Mouse (Mus musculus) olfactory bulb, adult 2 months (tissue): Measurements from ENCODE around the gene Fam168b. TPM values are rescaled to one million over a fixed set of nuclear protein-coding genes. Genes with fewer than 3 reads are reported as not detected.
A peak's percentile ranks its signal among the peaks of the same experiment; 100 is the strongest.

Experiments
- H3K27ac ChIP-seq: fragments of 200-500 bp; 2 replicates; pipeline ENCODE4 v1.5.1; 2012; ENCODE audit warnings: low read depth, low read length; ENCODE audit not compliant: insufficient read depth
- H3K4me1 ChIP-seq: fragments of 200-500 bp; 2 replicates; pipeline ENCODE4 v1.6.1; 2012; ENCODE audit warnings: low read length; ENCODE audit not compliant: control insufficient read depth, insufficient read depth
- H3K4me3 ChIP-seq: fragments of 200-500 bp; 2 replicates; pipeline ENCODE4 v1.5.1; 2012; ENCODE audit warnings: mild to moderate bottlenecking, low read depth, low read length, moderate library complexity; ENCODE audit not compliant: insufficient read depth
- CTCF ChIP-seq: fragments of 200-500 bp; IDR thresholded peaks from 2 replicates; pipeline ENCODE4 v1.5.1; 2012; ENCODE audit warnings: low read depth, mild to moderate bottlenecking, low read length, moderate library complexity; ENCODE audit not compliant: insufficient read depth
- POLR2A ChIP-seq: fragments of 200-500 bp; IDR thresholded peaks from 2 replicates; pipeline ENCODE4 v1.6.1; 2012; ENCODE audit warnings: mild to moderate bottlenecking, low read depth, low read length, moderate library complexity; ENCODE audit not compliant: insufficient read depth
- WGBS: fragments of 180-500 bp; shearing (Covaris S2); methylation state at CpG from one replicate; pipeline ENCODE4 v1.1.7; 2018; 5-methylcytosine and 5-hydroxymethylcytosine counted together
- polyA plus RNA-seq: library from polyadenylated mRNA; stranded (reverse); fragments of >200 nt; gene quantifications from 2 replicates; pipeline ENCODE4 v1.2.4, GENCODE M21; 2012; ENCODE audit warnings: low replicate concordance; ENCODE audit not compliant: missing spikeins, insufficient read depth, insufficient read length

The Fam168b gene
- polyA plus RNA-seq, 1 experiment: 285 TPM

DNA sequence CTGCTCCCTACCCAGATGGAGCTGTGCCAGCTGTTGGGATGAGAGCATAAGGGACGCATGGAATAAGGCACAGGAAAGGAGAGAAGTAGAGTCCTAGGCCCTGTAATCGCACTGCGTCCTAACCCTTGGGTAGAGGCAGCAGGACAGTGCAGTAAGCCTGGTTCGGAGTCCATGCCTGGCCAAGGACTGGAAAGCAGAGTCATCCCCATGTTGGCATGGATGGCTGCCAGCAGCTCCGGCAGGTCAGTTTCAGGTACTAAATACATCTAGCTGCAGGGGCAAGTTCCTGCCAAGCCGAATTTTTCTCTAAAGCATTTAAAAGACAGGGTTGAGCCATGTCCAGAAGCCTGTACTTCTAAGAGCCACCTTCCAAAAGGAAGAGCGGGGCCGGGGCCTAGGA is 34.4 kb downstream of the Fam168b start:
- Histone ChIP-seq H3K4me1 (peaks cover 7% of the 10 kb centered on the region), H3K27ac (no peak overlapping the region), H3K4me3 (no peak overlapping the region)
- WGBS: 85% methylated on average over 8 of the region's 8 CpGs
- TF ChIP-seq POLR2A (no peak), CTCF (no peak)

DNA sequence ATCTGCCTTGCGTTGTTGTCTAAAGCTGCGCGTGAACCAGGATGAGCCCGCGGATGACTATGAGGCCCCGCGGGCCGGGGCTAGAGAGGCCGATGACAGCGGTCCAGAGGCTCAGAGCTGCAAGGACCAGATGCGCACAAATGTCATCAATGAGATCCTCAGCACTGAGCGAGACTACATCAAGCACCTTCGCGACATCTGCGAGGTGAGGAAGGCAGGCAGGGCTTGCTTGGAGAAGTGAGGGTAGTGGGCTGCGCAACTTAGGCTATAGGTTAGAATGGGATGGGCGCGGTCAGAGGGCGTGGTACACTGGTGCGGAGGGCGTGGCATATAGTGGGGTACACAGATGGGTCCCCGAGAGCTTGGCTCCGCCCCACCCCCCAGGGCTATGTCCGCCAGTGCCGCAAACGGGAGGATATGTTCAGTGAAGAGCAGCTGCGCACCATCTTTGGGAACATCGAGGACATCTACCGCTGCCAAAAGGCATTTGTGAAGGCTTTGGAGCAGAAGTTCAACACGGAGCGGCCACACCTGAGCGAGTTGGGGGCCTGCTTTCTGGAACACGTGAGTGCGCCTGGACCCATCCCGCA is 36.8 kb downstream of the Fam168b start:
- 55% methylated on average over 35 of the region's 35 CpGs for WGBS
- H3K4me3 ChIP-seq: no peak overlapping the region
- peaks cover 18% of the 10 kb centered on the region for H3K4me1 ChIP-seq
- TF ChIP-seq CTCF (no peak), POLR2A (no peak)
- H3K27ac ChIP-seq: no peak overlapping the region

DNA sequence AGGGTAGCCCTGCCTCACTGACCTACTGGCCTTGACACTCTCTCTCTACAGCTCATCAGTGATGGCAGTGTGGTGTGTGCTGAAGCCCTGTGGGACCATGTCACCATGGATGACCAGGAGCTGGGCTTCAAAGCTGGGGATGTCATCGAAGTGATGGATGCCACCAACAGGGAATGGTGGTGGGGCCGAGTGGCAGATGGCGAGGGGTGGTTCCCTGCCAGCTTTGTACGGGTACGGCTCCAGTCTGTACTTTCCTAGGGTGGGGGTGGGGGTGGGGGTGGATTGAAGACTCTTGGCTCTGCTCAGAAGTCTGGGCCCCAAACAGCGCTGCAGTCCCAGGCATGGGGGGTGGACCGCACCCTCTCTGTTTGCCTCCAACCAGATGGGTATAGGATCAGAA is 38.0 kb downstream of the Fam168b start:
- Histone ChIP-seq H3K27ac (no peak overlapping the region), H3K4me1 (peaks cover 18% of the 10 kb centered on the region), H3K4me3 (no peak overlapping the region)
- 87% methylated on average over 7 of the region's 7 CpGs for WGBS
- no peak for TF ChIP-seq CTCF
- TF ChIP-seq POLR2A: no peak

DNA sequence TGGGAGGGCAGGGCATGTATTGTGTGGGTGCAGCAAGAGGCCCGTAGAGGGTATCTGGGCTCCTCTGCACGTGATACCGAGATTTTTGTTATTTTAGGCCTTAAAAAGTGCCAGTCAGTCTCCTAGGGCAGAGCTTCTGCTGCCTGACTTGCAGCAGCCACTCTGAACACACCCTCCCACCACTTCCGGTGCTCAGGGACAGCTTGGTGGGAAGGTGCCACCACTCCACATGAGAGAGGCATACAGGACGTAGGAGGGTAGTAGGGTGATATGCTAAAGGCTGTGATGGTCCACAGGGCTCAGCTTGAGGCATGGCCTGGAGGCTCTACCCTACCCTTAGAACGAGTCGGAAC is 40.6 kb downstream of the Fam168b start:
- Histone ChIP-seq H3K27ac (no peak overlapping the region), H3K4me1 (peaks cover 18% of the 10 kb centered on the region), H3K4me3 (peak overlapping the region; percentile 63)
- no peak for TF ChIP-seq CTCF
- TF ChIP-seq POLR2A: no peak
- WGBS: 27% methylated on average over 7 of the region's 7 CpGs

DNA sequence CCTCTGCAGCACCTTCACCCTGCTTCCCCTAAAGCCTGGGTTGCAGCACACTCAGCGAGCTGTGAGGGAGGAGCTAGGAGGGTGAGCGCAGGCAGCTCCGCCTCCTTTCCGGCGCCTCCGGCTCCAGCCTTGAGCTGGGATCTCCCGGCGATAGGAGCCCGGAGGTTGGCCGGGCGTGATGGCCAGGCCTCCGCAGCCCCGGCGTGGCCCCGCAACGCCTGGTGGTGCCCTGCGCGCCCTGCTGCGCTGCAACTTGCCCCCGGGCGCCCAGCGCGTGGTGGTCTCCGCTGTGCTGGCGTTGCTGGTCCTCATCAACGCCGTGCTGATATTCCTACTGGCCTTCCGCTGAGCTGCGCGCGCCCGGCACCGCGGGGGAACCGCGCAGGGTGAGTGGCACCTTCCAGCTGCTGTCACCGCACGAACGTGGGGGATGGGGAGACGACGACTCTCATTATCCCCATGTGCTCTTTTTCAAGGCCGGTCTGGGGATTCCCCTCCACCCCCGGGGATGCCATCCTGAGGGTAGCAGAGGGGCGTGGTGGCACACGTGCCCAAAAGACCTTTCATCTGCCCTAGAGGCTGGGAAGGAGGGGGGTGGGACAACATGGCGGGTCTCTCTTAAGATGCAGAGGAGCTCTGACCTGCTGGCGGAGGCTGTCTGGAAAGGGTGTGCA is 41.1 kb downstream of the Fam168b start:
- WGBS: under 1% methylated on average over 47 of the region's 47 CpGs
- TF ChIP-seq CTCF (no peak), POLR2A (peak; percentile 70)
- Histone ChIP-seq H3K4me1 (peaks cover 18% of the 10 kb centered on the region), H3K27ac (no peak overlapping the region), H3K4me3 (peak overlapping the region; percentile 63)

DNA sequence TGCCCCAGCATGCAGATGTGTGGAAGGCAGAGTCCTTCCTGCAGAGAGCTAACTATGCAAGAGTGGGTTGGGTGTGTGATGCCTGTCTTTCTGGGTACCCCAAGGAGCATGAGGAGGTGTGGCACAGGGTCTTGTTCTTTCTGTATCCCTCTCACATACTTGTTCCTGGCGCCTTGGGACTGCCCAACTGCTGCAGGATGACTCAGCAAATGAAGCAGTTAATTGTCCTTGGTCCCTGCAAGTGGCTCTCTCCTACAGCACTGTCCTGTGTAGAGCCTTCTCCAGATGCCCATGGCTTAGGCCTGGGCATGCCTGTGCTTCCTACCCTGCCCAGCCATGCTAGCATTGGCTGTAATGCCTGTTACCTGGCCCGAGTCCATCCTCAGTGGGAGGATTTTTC is 43.7 kb downstream of the Fam168b start:
- Histone ChIP-seq H3K27ac (no peak overlapping the region), H3K4me3 (no peak overlapping the region), H3K4me1 (peaks cover 18% of the 10 kb centered on the region)
- WGBS: 85% methylated on average over 2 of the region's 2 CpGs
- TF ChIP-seq POLR2A: no peak
- no peak for TF ChIP-seq CTCF

DNA sequence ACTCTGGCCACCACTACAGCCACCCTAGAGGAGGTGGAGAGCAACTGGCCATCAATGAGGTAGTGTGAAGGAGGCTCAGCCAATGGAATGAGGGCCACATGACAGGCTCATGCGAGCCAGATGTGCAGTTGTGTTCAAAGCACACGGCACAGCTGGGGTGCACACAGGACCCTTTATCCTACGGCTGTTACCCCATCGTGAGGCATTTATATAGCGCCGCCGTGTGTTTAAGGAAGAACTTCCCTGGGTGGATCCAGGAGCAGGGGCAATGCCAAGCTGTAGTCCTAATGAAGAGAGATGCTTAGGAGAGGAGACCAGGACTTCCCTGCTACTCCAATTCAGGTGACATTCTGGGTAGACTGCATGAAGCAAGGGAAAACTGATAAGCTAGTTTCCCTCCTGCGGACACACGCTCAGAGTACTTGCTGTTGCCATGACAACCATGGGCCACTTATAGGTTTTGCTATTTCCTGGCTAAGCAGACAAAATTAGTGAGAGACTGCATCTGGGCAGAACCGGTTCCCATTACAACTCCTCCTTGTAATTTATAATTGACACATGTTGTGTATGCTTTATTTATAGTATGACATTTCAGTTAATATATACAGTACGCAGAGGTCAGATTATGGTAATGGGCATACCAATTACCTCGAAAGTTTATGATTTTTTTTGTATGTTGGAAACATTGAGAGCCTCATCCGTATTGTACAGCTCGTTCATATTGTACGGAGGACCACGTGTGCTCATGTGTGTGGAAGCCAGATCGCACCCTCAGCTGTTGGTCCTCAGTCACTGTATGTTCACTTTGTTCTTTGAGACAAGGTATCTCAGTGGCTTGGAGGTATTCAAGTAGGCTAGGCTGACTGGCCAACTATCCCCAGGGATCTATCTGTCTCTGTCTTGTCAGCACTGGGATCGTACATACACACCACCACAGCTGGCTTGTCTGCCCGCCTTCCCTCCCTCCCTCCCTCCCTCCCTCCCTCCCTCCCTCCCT is 49.3 kb downstream of the Fam168b start:
- H3K4me1 ChIP-seq: peaks cover 5% of the 10 kb centered on the region; the same call in 1 of the 2 replicates
- no peak overlapping the region for H3K27ac ChIP-seq
- TF ChIP-seq CTCF (no peak), POLR2A (no peak)
- H3K4me3 ChIP-seq: no peak overlapping the region
- 61% methylated on average over 19 of the region's 19 CpGs for WGBS

DNA sequence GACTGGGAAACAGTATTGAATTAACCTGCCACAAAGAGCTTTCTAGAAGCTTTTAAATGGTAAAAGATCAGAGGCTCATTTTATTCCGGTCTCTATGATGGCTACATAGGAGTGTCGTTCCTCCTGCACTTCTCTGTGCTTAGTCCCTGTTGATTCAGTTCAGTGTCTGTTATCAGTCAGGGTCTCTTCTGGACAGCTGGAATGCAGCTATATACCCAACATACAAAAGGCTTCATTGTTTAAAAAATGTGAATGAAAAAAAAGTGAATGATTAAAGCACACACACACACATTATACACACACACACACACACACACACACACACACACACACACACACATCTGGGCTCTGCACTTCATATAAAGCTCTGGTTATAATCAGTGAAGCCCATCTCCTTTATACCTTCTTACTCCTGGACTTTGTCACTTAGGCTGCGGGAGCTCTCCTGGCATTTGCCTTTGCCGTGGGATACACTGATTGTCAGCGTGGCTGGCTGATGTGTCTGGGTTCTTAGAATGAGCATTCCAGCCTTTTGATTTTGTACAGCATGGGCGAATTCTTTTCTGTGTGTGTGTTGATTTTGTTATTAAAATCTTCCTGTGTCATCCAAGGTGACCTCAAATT is 59.2 kb downstream of the Fam168b start:
- 80% methylated on average over 6 of the region's 6 CpGs for WGBS
- Histone ChIP-seq H3K27ac (no peak overlapping the region), H3K4me1 (no peaks in the 10 kb centered on the region)

DNA sequence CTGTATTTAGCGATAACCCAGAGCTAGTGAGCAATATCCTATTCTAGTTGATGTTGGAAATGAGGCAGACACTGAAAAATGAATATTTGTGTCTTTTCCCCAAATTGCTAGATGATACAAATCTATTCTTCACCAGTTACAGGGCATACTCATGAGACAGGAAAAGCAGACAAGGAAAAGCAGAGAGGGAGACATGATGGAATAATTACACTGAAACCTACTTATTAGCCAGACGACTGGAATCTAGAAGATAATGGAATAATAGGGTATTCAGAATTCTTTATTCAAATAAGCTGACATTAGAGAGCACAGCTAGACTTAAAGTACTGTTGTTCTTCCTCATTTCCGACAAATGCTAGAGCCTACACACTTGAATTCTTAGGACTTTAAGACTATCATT is 67.0 kb downstream of the Fam168b start:
- H3K4me1 ChIP-seq: 0 out of 2 replicates have a peak, but pooled peaks cover 4% of the 10 kb centered on the region
- H3K4me3 ChIP-seq: no peak overlapping the region
- WGBS: 28% methylated on average over 3 of the region's 3 CpGs
- TF ChIP-seq CTCF (no peak), POLR2A (no peak)
- no peak overlapping the region for H3K27ac ChIP-seq

More for the DNA sequence above, 59.2 kb downstream of the Fam168b start:
- TF ChIP-seq POLR2A (no peak), CTCF (no peak)
- H3K4me3 ChIP-seq: no peak overlapping the region
